Mouse (Mus musculus) heart, adult 2 months (tissue): ENCODE results near the gene Tnnc2.

Experiments
- EP300 ChIP-seq: fragments of 200-500 bp; IDR thresholded peaks from 2 replicates; pipeline ENCODE4 v1.6.1; 2011; ENCODE audit warnings: low read depth, low read length, control low read depth; ENCODE audit not compliant: insufficient read depth
- POLR2A ChIP-seq: fragments of 200-500 bp; IDR thresholded peaks from 2 replicates; pipeline ENCODE4 v1.6.1; 2011; ENCODE audit warnings: mild to moderate bottlenecking, low read depth, low read length, control low read depth; ENCODE audit not compliant: insufficient read depth

- TF ChIP-seq EP300 (no peak), POLR2A (no peak)
These were observed 46.5 kb downstream of the Tnnc2 start for GRCm38 (mm10) chr2:164733259-164733658.
